Mouse (Mus musculus) testis, adult 2 months (tissue): ENCODE data around the gene Prkag2. TPM values are rescaled to one million over a fixed set of nuclear protein-coding genes. Genes with fewer than 3 reads are reported as not detected.

Experiments
- H3K27ac ChIP-seq: fragments of 200-500 bp; 2 replicates; pipeline ENCODE4 v1.5.1; 2012; ENCODE audit warnings: low read depth, low read length; ENCODE audit not compliant: control insufficient read depth, insufficient read depth
- H3K27me3 ChIP-seq: fragments of 200-500 bp; 2 replicates; pipeline ENCODE4 v1.6.1; 2012; ENCODE audit warnings: mild to moderate bottlenecking, low read length, moderate library complexity; ENCODE audit not compliant: control insufficient read depth, insufficient read depth
- H3K36me3 ChIP-seq: fragments of 200-500 bp; 2 replicates; pipeline ENCODE4 v1.6.1; 2012; ENCODE audit warnings: mild to moderate bottlenecking, low read length; ENCODE audit not compliant: control insufficient read depth, insufficient read depth
- H3K4me1 ChIP-seq: fragments of 200-500 bp; 2 replicates; pipeline ENCODE4 v1.6.1; 2012; ENCODE audit warnings: low read length; ENCODE audit not compliant: control insufficient read depth, insufficient read depth
- H3K4me3 ChIP-seq: fragments of 200-500 bp; 2 replicates; pipeline ENCODE4 v1.5.1; 2012; ENCODE audit warnings: low read depth, mild to moderate bottlenecking, low read length, moderate library complexity, mixed read lengths; ENCODE audit not compliant: control insufficient read depth
- CTCF ChIP-seq: fragments of 200-500 bp; IDR thresholded peaks from 2 replicates; pipeline ENCODE4 v1.5.1; 2012; ENCODE audit warnings: low read depth, mild to moderate bottlenecking, inconsistent platforms, low read length, moderate library complexity; ENCODE audit not compliant: control insufficient read depth, insufficient read depth, insufficient replicate concordance
- POLR2A ChIP-seq: fragments of 200-500 bp; IDR thresholded peaks from 2 replicates; pipeline ENCODE4 v1.6.1; 2012; ENCODE audit warnings: low read depth, mild to moderate bottlenecking, inconsistent platforms, low read length, moderate library complexity; ENCODE audit not compliant: control insufficient read depth
- polyA plus RNA-seq: library from polyadenylated mRNA; depleted of rRNA; stranded (reverse); fragments of >200 nt; gene quantifications from 2 replicates; pipeline ENCODE4 v1.2.3, GENCODE M21; 2012

Gene Prkag2
- polyA plus RNA-seq, 1 experiment = 149 TPM

GRCm38 (mm10) chr5:24931578-24932185 is 168.8 kb downstream of the Prkag2 start:
- Histone ChIP-seq H3K36me3 (no peaks in the 10 kb centered on the region), H3K4me1 (no peaks in the 10 kb centered on the region), H3K27ac (no peak overlapping the region), H3K4me3 (no peak overlapping the region), H3K27me3 (no peaks in the 10 kb centered on the region)
- TF ChIP-seq CTCF = no peak
- no peak for TF ChIP-seq POLR2A

- Histone ChIP-seq H3K27ac (no peak overlapping the region), H3K36me3 (no peaks in the 10 kb centered on the region), H3K4me1 (no peaks in the 10 kb centered on the region), H3K27me3 (no peaks in the 10 kb centered on the region), H3K4me3 (no peak overlapping the region)
- TF ChIP-seq CTCF = no peak
- TF ChIP-seq POLR2A = no peak
Observed at GRCm38 (mm10) chr5:24930831-24931577, 169.4 kb downstream of the Prkag2 start.

- no peaks in the 10 kb centered on the region for H3K4me1 ChIP-seq
- H3K27me3 ChIP-seq = no peaks in the 10 kb centered on the region
- no peaks in the 10 kb centered on the region for H3K36me3 ChIP-seq
- H3K4me3 ChIP-seq = no peak overlapping the region
- TF ChIP-seq CTCF (no peak), POLR2A (no peak)
- no peak overlapping the region for H3K27ac ChIP-seq
Observed at GRCm38 (mm10) chr5:24928816-24929215, 171.6 kb downstream of the Prkag2 start.

- no peaks in the 10 kb centered on the region for H3K27me3 ChIP-seq
- H3K36me3 ChIP-seq = no peaks in the 10 kb centered on the region
- no peak overlapping the region for H3K4me3 ChIP-seq
- TF ChIP-seq CTCF (no peak), POLR2A (no peak)
- H3K4me1 ChIP-seq = no peaks in the 10 kb centered on the region
- no peak overlapping the region for H3K27ac ChIP-seq
Observed at GRCm38 (mm10) chr5:24927706-24928105, 172.7 kb downstream of the Prkag2 start.

- no peaks in the 10 kb centered on the region for H3K4me1 ChIP-seq
- H3K4me3 ChIP-seq = no peak overlapping the region
- H3K27ac ChIP-seq = no peak overlapping the region
- no peaks in the 10 kb centered on the region for H3K36me3 ChIP-seq
- TF ChIP-seq CTCF (no peak), POLR2A (no peak)
- no peaks in the 10 kb centered on the region for H3K27me3 ChIP-seq
Observed at GRCm38 (mm10) chr5:24919155-24919554, 181.3 kb downstream of the Prkag2 start.

GRCm38 (mm10) chr5:24916511-24916910 is 183.9 kb downstream of the Prkag2 start:
- H3K27me3 ChIP-seq = no peaks in the 10 kb centered on the region
- TF ChIP-seq CTCF (no peak), POLR2A (no peak)
- no peaks in the 10 kb centered on the region for H3K36me3 ChIP-seq
- no peak overlapping the region for H3K27ac ChIP-seq
- H3K4me3 ChIP-seq = no peak overlapping the region
- no peaks in the 10 kb centered on the region for H3K4me1 ChIP-seq

GRCm38 (mm10) chr5:24915119-24915518 is 185.3 kb downstream of the Prkag2 start:
- Histone ChIP-seq H3K4me3 (no peak overlapping the region), H3K4me1 (no peaks in the 10 kb centered on the region), H3K27ac (no peak overlapping the region), H3K27me3 (no peaks in the 10 kb centered on the region), H3K36me3 (no peaks in the 10 kb centered on the region)
- TF ChIP-seq POLR2A (no peak), CTCF (no peak)
